Mouse (Mus musculus): ENCODE results near the gene Rexo5. TPM values are rescaled to one million over a fixed set of nuclear protein-coding genes. Genes with fewer than 3 reads are reported as not detected.

Rexo5 gene
- polyA plus RNA-seq, 1 experiment = 47.9 TPM

DNA sequence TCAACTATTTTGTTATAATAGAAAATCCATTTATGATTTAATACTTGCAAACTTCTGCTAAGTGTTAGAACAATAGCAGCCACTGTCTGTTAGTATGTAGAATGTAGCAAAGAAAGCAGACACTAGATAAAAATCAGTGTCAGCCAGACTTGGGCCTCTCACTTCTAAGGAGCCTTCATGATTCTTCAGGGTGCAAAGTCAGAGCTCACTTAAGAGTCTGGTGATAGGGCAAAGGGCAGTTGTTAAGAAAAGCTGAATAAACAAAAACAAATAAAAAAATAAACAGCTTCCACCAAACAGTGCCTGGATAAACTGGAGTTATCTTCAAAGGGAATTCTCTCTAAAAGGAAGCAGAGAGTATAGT, 67.1 kb downstream of the Rexo5 start:
- H3K27ac ChIP-seq (ENCODE audit: control insufficient read depth, insufficient read depth, low read depth, low read length, poor library complexity) = no peak overlapping the region
- TF ChIP-seq CTCF (IDR thresholded peaks at IDR 0.05; ENCODE audit: control insufficient read depth, insufficient read depth, low read length) (no peak), POLR2A (IDR thresholded peaks at IDR 0.05; ENCODE audit: borderline replicate concordance, control insufficient read depth, low read depth, low read length) (no peak)

DNA sequence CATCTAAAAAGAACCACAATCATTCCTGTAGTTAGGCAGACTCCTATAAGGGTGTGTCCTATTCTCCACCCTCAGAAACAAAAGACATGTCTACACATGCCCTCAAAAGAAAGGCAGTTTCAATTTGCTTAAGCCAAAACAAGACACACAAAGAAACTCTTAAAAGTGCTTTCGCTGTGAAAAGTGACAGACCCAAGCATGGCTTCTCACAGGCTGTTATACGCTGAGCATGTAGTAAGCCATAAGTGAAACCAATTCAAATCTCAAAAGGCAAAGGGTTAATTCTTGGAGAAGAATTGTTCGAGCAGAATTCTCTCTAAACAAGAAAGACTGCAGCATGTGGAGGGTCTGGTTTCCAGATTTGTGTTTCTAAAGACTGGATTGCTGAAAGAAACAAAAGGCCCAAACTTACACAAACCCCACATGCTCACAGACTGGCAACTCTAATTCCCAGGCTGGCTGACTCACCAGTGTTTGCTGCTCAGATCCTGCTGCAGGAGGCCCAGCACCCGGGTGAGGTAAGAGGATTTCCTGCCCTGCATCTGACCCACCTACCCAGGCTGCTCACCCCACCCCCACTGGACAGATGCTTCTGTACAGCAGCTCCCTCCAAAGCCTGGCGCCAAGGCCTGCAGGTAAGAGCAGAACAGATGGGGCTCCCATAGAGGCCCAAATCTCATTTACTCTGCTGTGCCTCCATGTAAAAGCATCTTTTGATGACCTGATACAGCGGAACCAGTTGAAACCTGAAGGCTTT, 67.7 kb downstream of the Rexo5 start:
- no peak overlapping the region for H3K4me3 ChIP-seq (replicated peaks; ENCODE audit: control insufficient read depth, low read depth, low read length)
- no peak overlapping the region for H3K27ac ChIP-seq (ENCODE audit: control insufficient read depth, insufficient read depth, low read depth, low read length, poor library complexity)
- no peak for TF ChIP-seq POLR2A (IDR thresholded peaks at IDR 0.05; ENCODE audit: borderline replicate concordance, control insufficient read depth, low read depth, low read length)
- TF ChIP-seq CTCF (IDR thresholded peaks at IDR 0.05; ENCODE audit: control insufficient read depth, insufficient read depth, low read length) = no peak
- H3K4me1 ChIP-seq (ENCODE audit: control insufficient read depth, insufficient read depth, low read length) = peaks cover 1% of the 10 kb centered on the region; the same call in 1 of the 2 replicates
- 39% methylated on average over 6 of the region's 6 CpGs for WGBS

More for the DNA sequence above, 67.1 kb downstream of the Rexo5 start:
- Histone ChIP-seq H3K4me1 (ENCODE audit: control insufficient read depth, insufficient read depth, low read length) (peaks cover 1% of the 10 kb centered on the region; the same call in 1 of the 2 replicates), H3K4me3 (replicated peaks; ENCODE audit: control insufficient read depth, low read depth, low read length) (no peak overlapping the region)

DNA sequence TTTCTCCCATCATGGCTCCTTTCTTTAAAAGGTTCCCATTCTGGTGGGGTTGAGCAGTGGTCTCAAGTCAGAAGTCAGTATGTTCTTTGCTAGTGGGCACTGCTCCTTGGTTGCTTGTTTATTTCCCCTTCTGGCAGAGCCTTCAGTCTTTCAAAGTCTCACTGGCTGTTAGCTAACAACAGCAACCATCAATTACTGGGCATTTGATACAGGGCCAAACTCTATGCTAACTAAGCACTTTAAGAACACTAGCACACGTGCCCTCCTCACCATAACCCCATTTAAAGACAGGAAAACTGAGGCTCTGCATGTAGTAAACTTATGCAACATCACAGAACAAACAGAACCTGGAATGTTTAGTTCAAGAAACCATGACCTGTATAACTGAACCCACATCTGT, 68.4 kb downstream of the Rexo5 start:
- Histone ChIP-seq H3K4me1 (ENCODE audit: control insufficient read depth, insufficient read depth, low read length) (peaks cover 1% of the 10 kb centered on the region; the same call in 1 of the 2 replicates), H3K4me3 (replicated peaks; ENCODE audit: control insufficient read depth, low read depth, low read length) (no peak overlapping the region), H3K27ac (ENCODE audit: control insufficient read depth, insufficient read depth, low read depth, low read length, poor library complexity) (no peak overlapping the region)
- no peak for TF ChIP-seq POLR2A (IDR thresholded peaks at IDR 0.05; ENCODE audit: borderline replicate concordance, control insufficient read depth, low read depth, low read length)
- no peak for TF ChIP-seq CTCF (IDR thresholded peaks at IDR 0.05; ENCODE audit: control insufficient read depth, insufficient read depth, low read length)
- WGBS = 45% methylated on average over 1 of the region's 1 CpGs

DNA sequence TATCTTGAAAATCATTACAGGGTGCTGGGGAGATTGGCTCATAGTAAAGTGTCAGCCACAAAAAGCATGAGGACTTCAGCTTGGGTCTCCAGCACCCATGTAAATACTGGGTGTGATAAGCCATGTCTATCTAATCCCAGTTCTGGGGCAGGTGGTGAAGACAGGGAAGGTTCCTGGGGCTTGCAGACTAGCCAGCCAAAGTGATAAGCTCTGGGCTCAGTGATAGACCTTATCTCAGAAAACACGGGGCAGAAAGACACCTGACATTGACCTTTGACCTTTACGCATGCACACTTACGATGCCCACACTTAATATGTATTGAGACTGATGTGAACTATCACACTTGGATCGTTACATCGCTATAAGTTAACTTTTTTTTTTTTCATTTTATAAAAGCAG, 70.7 kb downstream of the Rexo5 start:
- 82% methylated on average over 5 of the region's 5 CpGs for WGBS
- H3K4me1 ChIP-seq (ENCODE audit: control insufficient read depth, insufficient read depth, low read length) = peaks cover 1% of the 10 kb centered on the region; the same call in 1 of the 2 replicates
- TF ChIP-seq POLR2A (IDR thresholded peaks at IDR 0.05; ENCODE audit: borderline replicate concordance, control insufficient read depth, low read depth, low read length) (no peak), CTCF (IDR thresholded peaks at IDR 0.05; ENCODE audit: control insufficient read depth, insufficient read depth, low read length) (no peak)
- no peak overlapping the region for H3K4me3 ChIP-seq (replicated peaks; ENCODE audit: control insufficient read depth, low read depth, low read length)
- H3K27ac ChIP-seq (ENCODE audit: control insufficient read depth, insufficient read depth, low read depth, low read length, poor library complexity) = no peak overlapping the region

DNA sequence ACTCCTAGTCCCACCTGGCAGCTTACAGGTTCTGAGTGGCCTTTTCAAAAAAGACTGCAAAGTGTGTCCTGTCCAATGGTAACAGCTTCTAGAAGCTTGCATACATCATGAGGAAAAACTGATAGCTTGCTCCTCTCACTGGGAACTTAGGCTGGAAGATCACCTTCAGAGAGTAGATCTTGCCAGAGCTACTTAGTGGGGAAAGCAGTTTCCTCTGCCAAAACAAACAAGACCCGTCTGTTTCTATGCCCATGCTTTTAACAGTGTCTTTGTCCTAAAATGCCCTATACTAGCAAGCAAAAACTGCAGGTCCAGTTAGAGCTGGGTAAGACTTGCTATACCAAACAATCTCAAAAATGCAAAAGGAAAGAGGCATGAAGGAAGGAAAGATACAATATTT, 72.3 kb downstream of the Rexo5 start:
- TF ChIP-seq CTCF (IDR thresholded peaks at IDR 0.05; ENCODE audit: control insufficient read depth, insufficient read depth, low read length) (no peak), POLR2A (IDR thresholded peaks at IDR 0.05; ENCODE audit: borderline replicate concordance, control insufficient read depth, low read depth, low read length) (no peak)
- WGBS = 77% methylated on average over 1 of the region's 1 CpGs
- no peak overlapping the region for H3K4me3 ChIP-seq (replicated peaks; ENCODE audit: control insufficient read depth, low read depth, low read length)

DNA sequence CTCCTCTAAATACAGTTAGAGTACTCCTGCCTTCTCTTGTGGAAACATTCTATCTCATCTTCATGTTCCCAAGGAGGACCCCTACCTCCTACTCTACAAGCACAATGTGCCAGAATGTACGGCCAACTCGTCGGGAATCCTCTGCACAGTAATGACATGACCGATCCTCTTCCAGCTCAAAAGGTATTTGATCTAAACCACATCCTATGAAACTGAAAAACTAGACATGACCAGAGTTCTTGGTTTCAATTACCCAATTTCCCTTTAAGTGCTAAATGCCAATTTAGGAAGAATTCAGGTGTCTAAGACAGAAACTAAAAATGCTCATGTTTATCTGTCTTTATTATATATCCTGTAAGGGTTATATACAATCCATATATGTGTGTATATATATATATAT, 78.4 kb downstream of the Rexo5 start:
- Histone ChIP-seq H3K4me3 (replicated peaks; ENCODE audit: control insufficient read depth, low read depth, low read length) (no peak overlapping the region), H3K4me1 (ENCODE audit: control insufficient read depth, insufficient read depth, low read length) (peaks cover 1% of the 10 kb centered on the region; the same call in 1 of the 2 replicates), H3K27ac (ENCODE audit: control insufficient read depth, insufficient read depth, low read depth, low read length, poor library complexity) (no peak overlapping the region)
- no peak for TF ChIP-seq CTCF (IDR thresholded peaks at IDR 0.05; ENCODE audit: control insufficient read depth, insufficient read depth, low read length)
- TF ChIP-seq POLR2A (IDR thresholded peaks at IDR 0.05; ENCODE audit: borderline replicate concordance, control insufficient read depth, low read depth, low read length) = no peak
- WGBS = 66% methylated on average over 4 of the region's 4 CpGs

More for the DNA sequence above, 72.3 kb downstream of the Rexo5 start:
- no peaks in the 10 kb centered on the region; the same call in 1 of the 2 replicates for H3K4me1 ChIP-seq (ENCODE audit: control insufficient read depth, insufficient read depth, low read length)
- no peak overlapping the region for H3K27ac ChIP-seq (ENCODE audit: control insufficient read depth, insufficient read depth, low read depth, low read length, poor library complexity)

DNA sequence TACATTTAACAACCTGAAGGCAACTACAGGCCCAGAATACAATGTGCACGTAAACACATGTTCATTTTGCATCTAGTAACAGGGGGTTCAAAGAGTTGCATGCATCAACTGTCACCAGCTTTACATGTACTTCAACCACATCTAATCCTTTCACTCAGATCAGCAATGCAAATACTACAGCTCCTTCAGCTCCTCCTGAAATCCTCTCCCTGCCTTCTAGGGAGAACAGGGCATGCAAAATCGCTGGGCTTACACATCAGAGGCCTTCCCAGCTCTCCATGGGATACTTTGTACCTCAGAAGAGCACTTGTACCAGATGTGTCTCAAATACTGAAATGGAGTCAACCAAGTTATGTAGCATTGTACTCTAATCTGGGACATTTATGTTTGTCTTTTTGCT, 79.2 kb downstream of the Rexo5 start:
- Histone ChIP-seq H3K27ac (ENCODE audit: control insufficient read depth, insufficient read depth, low read depth, low read length, poor library complexity) (no peak overlapping the region), H3K4me1 (ENCODE audit: control insufficient read depth, insufficient read depth, low read length) (peaks cover 1% of the 10 kb centered on the region; the same call in 1 of the 2 replicates), H3K4me3 (replicated peaks; ENCODE audit: control insufficient read depth, low read depth, low read length) (no peak overlapping the region)
- TF ChIP-seq POLR2A (IDR thresholded peaks at IDR 0.05; ENCODE audit: borderline replicate concordance, control insufficient read depth, low read depth, low read length) (no peak), CTCF (IDR thresholded peaks at IDR 0.05; ENCODE audit: control insufficient read depth, insufficient read depth, low read length) (no peak)
- WGBS = 75% methylated on average over 2 of the region's 2 CpGs

DNA sequence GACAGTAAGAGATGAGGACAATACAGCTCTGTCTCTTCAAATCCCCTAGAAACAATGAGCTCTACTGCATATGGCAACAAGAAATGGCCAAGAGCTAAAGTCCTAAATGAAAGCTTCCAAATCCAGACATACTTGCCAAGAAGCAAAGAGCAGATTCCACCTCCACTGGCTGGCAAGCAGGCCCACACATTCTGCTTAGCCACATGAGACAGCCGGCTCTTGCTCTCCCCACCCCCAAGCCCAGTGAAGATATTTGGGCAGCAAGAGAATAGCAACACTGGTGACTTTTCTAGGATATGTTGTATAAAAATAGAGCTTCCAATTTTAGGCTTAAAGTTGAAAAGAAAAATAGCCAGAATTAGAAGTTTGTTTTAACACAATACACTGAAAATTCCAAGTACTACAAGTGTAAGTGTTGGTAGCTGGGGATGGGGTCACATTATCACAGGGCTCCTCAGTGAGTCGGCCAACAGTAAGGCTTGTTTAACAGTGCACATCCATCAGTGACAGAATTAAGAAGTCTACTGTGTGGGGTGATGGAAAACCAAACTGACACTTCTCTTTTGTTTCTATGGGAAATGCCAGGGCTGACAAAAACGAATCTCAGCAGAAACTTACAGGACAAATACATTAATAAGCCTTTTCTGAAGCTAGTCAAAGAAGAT, 82.1 kb downstream of the Rexo5 start:
- peaks cover 1% of the 10 kb centered on the region; the same call in 1 of the 2 replicates for H3K4me1 ChIP-seq (ENCODE audit: control insufficient read depth, insufficient read depth, low read length)
- TF ChIP-seq CTCF (IDR thresholded peaks at IDR 0.05; ENCODE audit: control insufficient read depth, insufficient read depth, low read length) (no peak), POLR2A (IDR thresholded peaks at IDR 0.05; ENCODE audit: borderline replicate concordance, control insufficient read depth, low read depth, low read length) (no peak)
- 79% methylated on average over 3 of the region's 3 CpGs for WGBS
- H3K4me3 ChIP-seq (replicated peaks; ENCODE audit: control insufficient read depth, low read depth, low read length) = no peak overlapping the region
- no peak overlapping the region for H3K27ac ChIP-seq (ENCODE audit: control insufficient read depth, insufficient read depth, low read depth, low read length, poor library complexity)
